Mouse (Mus musculus) spleen, adult 2 months (tissue): ENCODE data around the gene Gm14403.
"Not testable (repeated sequence)": the region's sequence is repeated elsewhere in the genome, so short reads cannot be mapped to it uniquely, and the experiment has no call there.

Experiments
- CTCF ChIP-seq: fragments of 200-500 bp; IDR thresholded peaks from 2 replicates; pipeline ENCODE4 v1.5.1; 2011; ENCODE audit warnings: mild to moderate bottlenecking, inconsistent platforms; ENCODE audit not compliant: insufficient read depth, insufficient read length, insufficient replicate concordance; ENCODE audit errors: extremely low read depth
- POLR2A ChIP-seq: fragments of 200-500 bp; IDR thresholded peaks from 2 replicates; pipeline ENCODE4 v1.6.1; 2011; ENCODE audit warnings: low read depth, low read length, inconsistent platforms

DNA sequence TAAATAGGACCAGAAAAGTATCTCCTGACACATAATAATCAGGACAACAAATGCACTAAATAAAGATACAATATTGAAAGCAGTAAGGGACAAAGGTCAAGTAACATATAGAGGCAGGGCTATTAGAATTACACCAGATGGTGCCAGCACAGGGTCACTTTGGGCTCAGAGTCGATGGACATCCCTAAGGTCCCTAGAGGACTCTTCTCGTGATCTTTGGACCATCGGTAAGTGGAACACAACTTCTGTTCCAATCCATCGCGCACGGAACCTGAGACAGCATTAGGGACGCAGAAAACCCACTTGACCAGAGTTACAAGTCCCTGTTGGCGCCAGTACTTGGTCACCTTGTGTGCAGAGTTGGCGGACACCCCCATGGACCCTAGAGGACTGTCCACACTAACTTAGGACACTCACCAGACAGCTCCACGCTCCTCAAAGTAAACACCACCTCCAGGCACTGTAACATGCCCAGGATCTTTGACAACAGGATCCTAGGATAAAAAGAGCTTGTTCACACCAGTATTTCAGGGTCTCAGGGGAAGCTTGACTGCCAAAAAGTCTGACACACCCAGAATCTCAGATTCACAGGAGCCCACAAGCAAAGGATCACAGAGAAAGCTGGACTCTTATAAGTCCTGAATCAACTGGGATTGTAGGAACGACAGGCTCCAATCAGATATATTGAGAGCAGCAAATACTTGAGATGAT is 14.6 kb upstream of the Gm14403 start:
- TF ChIP-seq POLR2A, CTCF: not testable (repeated sequence)
